Mouse (Mus musculus): ENCODE results near the gene Dnm3.

The Dnm3 gene

DNA sequence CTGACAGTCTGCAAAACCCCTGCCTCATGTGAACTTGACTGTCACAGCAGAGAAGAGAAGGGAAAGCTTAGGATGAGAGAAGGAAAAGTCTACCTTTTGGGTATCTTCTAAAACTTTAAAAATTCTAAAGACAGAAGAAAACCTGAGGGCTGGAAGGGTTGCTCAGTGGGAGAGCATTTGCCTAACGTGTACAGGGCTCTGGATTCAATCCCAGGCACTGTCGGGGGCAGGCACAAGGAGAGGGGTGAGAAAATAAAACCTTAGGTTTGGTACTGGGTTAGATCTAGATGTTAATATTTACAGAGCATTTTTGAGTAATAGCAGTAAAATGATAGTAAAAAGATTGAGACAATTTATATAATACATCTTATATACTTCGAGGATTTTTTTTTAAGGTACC is 353.4 kb downstream of the Dnm3 start:
- DNase-seq (ENCODE audit: low spot score in 2 of 2) = no peak

- DNase-seq (ENCODE audit: low spot score in 2 of 2) = no peak
Measured at GRCm38 (mm10) chr1:162121441-162122200, 356.2 kb downstream of the Dnm3 start.

GRCm38 (mm10) chr1:162109437-162109813 is 368.4 kb downstream of the Dnm3 start:
- no peak for DNase-seq (ENCODE audit: low spot score in 2 of 2)

GRCm38 (mm10) chr1:162108726-162109436 is 369.0 kb downstream of the Dnm3 start:
- DNase-seq (ENCODE audit: low spot score in 2 of 2) = no peak

GRCm38 (mm10) chr1:162108181-162108671 is 369.6 kb downstream of the Dnm3 start:
- no peak for DNase-seq (ENCODE audit: low spot score in 2 of 2)

GRCm38 (mm10) chr1:162107011-162107606 is 370.7 kb downstream of the Dnm3 start:
- DNase-seq (ENCODE audit: low spot score in 2 of 2) = no peak

DNA sequence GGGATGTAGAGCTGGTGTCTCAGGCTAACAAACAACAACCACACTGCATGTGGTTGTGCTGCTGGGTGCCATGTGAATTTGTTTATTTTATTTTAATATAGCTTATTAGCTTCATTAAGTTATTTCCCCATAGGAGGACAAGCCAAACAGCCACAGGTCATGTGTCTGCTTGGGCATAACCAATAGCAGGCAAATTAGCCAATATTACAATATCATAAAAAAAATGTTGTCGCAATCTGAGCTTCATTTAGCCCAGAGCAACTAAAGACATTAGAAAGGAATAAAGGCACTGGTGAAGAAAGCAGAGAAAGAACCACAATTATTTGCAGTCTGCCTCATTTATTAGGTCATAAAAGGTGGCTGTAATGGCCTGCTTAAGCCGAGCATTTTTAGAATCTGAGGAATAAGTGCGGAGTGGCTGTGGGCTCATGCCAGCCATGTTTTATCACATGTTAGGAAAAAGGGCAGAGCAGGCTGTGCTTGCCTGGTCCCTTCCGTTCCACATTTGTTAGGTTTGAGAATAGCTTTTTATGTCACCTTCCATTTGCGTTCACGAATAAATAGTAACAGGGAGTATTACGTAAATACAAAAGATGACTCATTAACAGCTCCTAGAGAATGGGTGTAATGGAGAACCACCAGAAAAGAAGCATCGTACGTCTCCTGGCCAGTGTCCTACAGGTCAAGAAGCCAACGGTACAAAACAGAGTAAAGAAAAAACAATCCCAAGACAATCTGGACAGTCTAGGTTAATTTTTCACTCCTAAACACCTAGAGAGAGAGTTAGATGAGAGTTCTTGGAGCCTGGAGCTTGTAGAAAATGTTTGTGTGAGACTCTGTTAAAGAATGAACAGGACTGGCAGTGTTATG is 376.6 kb downstream of the Dnm3 start:
- DNase-seq (ENCODE audit: low spot score in 2 of 2) = no peak

DNA sequence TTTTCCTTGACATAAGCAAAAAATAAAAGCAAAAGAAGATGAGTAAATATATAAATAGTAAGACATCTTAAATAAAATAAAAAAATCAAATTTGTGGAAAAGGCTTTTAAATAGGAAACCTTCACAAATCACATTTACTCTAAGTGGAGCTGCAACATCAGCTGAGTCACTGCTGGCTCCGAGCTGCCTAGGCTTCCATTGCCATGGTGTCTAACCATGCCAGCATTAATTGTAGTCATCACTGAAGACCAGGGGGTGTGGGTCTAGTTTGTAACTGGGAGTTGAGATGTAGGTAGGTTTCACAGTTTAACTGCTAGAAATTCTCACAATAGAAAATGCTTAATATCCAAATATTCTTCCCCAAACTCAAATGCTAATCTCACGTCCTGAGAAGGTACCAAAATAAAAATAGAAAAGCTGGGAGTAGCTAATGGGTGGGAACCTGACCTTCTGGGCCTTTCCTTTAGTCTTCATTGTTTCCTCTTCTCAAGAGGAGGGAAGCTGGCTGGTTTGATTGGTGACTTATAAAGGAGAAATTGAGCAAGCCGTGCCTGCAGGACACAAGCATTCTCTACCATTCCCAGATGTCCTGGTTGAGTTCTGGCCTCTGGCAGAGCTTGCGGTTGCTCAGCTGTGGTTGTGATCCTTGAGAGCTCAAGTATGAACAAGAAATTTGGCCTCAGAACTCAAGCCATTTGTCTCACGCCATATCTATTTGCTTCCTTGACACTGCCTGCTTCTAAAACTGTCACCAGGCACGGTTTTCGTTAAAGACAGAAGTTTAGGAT is 377.6 kb downstream of the Dnm3 start:
- no peak for DNase-seq (ENCODE audit: low spot score in 2 of 2)

DNA sequence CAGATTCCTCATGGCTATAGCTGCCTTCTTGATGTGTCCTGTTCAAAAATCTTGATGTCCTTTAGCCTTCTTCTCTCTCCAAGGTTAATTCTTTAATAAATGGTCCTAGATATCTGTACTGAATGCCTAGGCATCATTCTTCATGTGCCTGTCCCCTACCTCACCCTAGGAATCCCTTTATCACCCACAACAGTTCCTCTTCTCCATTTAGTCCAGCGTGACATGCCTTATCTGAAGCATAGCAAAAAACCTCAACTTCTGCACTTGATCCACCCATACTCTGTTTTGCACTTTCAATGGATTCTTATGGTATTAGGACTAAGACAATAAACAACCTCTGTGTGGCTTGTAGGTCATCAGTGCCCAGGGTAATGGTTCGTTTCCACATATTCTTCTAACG is 378.6 kb downstream of the Dnm3 start:
- no peak for DNase-seq (ENCODE audit: low spot score in 2 of 2)

GRCm38 (mm10) chr1:162094523-162095272 is 383.1 kb downstream of the Dnm3 start:
- DNase-seq (ENCODE audit: low spot score in 2 of 2) = no peak

- no peak for DNase-seq (ENCODE audit: low spot score in 2 of 2)
Measured at GRCm38 (mm10) chr1:162093806-162094522, 383.9 kb downstream of the Dnm3 start.

- no peak for DNase-seq (ENCODE audit: low spot score in 2 of 2)
Measured at GRCm38 (mm10) chr1:162092899-162093659, 384.8 kb downstream of the Dnm3 start.

GRCm38 (mm10) chr1:162092401-162092800 is 385.4 kb downstream of the Dnm3 start:
- no peak for DNase-seq (ENCODE audit: low spot score in 2 of 2)

DNA sequence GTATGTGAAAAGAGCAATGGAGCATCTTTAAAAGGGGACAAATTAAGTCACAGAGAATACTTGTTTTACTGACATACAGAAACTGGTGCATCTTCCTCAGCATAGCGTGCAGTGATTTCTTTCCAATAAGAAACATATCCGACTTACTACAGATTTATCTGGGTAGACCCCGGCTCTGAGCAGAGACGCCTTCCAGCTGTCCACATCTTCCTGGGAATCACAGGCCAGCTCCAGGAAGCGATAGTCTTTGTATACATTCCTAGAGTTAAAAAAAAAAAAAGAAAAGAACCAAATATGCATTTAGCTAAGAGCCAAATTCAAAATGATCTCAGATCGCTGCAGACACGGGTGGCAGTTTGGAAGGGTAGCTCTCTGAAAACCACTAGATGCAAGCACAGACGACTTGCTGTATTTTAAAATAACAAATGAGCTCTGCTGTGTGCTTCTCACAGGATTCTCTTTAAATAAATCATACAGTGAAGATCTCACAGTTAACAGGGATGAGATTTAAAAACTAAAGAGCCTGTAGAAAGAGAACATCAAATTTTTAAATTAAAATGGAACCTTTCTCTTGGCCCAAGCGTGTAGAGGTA is 393.9 kb downstream of the Dnm3 start:
- no peak for DNase-seq (ENCODE audit: low spot score in 2 of 2)

DNA sequence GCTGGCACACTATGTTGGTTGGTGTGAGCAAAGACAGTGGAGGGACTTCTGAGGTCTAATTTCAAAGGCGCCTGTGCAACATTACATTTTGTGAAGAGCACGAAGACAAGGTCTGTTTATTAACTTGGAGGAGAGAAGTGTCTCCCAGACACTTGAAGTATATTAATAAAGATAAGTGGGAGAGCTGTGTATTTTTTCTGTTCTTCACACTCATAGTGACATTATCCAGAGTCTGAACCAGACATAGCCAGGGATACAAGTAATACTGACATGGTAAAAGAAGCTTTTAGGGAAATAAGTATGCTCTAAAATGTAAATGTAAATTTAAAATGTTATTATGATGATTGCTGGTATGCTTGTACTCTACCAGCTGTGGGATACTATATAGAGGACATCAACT is 394.5 kb downstream of the Dnm3 start:
- no peak for DNase-seq (ENCODE audit: low spot score in 2 of 2)

GRCm38 (mm10) chr1:162082711-162083110 is 395.1 kb downstream of the Dnm3 start:
- DNase-seq (ENCODE audit: low spot score in 2 of 2) = no peak

GRCm38 (mm10) chr1:162081693-162082372 is 396.0 kb downstream of the Dnm3 start:
- DNase-seq (ENCODE audit: low spot score in 2 of 2) = no peak

DNA sequence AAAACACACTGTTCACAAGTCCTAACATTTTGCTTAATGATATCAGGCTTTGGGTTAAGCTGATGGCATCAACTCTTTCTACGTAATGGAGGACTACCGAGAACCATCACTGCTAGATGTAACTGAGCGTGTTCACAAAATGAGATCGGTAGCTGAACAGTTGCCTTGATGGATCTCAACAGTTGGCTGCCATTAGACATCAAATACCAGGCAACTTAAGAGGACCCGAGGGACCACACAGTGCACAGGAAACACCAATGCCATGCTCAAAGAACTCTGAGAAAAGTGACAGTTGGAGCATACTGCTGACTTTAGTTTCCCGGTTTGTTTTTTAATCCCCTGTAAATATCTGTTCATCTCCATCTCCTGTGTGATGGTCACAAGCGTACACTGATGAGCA is 397.8 kb downstream of the Dnm3 start:
- no peak for DNase-seq (ENCODE audit: low spot score in 2 of 2)
